Mouse (Mus musculus): Measurements from ENCODE around the gene Hsf2bp.

Gene Hsf2bp

GRCm38 (mm10) chr17:31983491-31983890 is 52.7 kb downstream of the Hsf2bp start:
- peak; percentile 50 for DNase-seq (ENCODE audit: inconsistent ontology term)

GRCm38 (mm10) chr17:31982326-31983190 is 53.6 kb downstream of the Hsf2bp start:
- DNase-seq (ENCODE audit: inconsistent ontology term), result peak; percentile 95

GRCm38 (mm10) chr17:31979888-31980287 is 56.3 kb downstream of the Hsf2bp start:
- peak; percentile 70 for DNase-seq (ENCODE audit: inconsistent ontology term)

GRCm38 (mm10) chr17:31977131-31977530 is 59.0 kb downstream of the Hsf2bp start:
- DNase-seq (ENCODE audit: inconsistent ontology term), result no peak

- no peak for DNase-seq (ENCODE audit: inconsistent ontology term)
Measured at GRCm38 (mm10) chr17:31976501-31976900, 59.6 kb downstream of the Hsf2bp start.

- no peak for DNase-seq (ENCODE audit: inconsistent ontology term)
Measured at GRCm38 (mm10) chr17:31974694-31975093, 61.5 kb downstream of the Hsf2bp start.

GRCm38 (mm10) chr17:31973664-31974230 is 62.4 kb downstream of the Hsf2bp start:
- no peak for DNase-seq (ENCODE audit: inconsistent ontology term)

- DNase-seq (ENCODE audit: inconsistent ontology term), result no peak
Measured at GRCm38 (mm10) chr17:31970890-31971289, 65.3 kb downstream of the Hsf2bp start.

- DNase-seq (ENCODE audit: inconsistent ontology term), result no peak
Measured at GRCm38 (mm10) chr17:31968801-31969200, 67.3 kb downstream of the Hsf2bp start.

GRCm38 (mm10) chr17:31967311-31967710 is 68.8 kb downstream of the Hsf2bp start:
- DNase-seq (ENCODE audit: inconsistent ontology term), result peak; percentile 25

- no peak for DNase-seq (ENCODE audit: inconsistent ontology term)
Measured at GRCm38 (mm10) chr17:31966566-31966965, 69.6 kb downstream of the Hsf2bp start.

GRCm38 (mm10) chr17:31965623-31966022 is 70.5 kb downstream of the Hsf2bp start:
- DNase-seq (ENCODE audit: inconsistent ontology term), result peak; percentile 68

- DNase-seq (ENCODE audit: inconsistent ontology term), result no peak
Measured at GRCm38 (mm10) chr17:31962930-31963329, 73.2 kb downstream of the Hsf2bp start.

GRCm38 (mm10) chr17:31962281-31962680 is 73.9 kb downstream of the Hsf2bp start:
- DNase-seq (ENCODE audit: inconsistent ontology term), result no peak

GRCm38 (mm10) chr17:31954551-31955140 is 81.5 kb downstream of the Hsf2bp start:
- DNase-seq (ENCODE audit: inconsistent ontology term), result no peak

GRCm38 (mm10) chr17:31949076-31949475 is 87.1 kb downstream of the Hsf2bp start:
- no peak for DNase-seq (ENCODE audit: inconsistent ontology term)

- DNase-seq (ENCODE audit: inconsistent ontology term), result no peak
Measured at GRCm38 (mm10) chr17:31946436-31946835, 89.7 kb downstream of the Hsf2bp start.

GRCm38 (mm10) chr17:31943881-31944539 is 92.1 kb downstream of the Hsf2bp start:
- no peak for DNase-seq (ENCODE audit: inconsistent ontology term)

GRCm38 (mm10) chr17:31941616-31942015 is 94.5 kb downstream of the Hsf2bp start:
- no peak for DNase-seq (ENCODE audit: inconsistent ontology term)

- no peak for DNase-seq (ENCODE audit: inconsistent ontology term)
Measured at GRCm38 (mm10) chr17:31940607-31941006, 95.5 kb downstream of the Hsf2bp start.

GRCm38 (mm10) chr17:31939292-31940060 is 96.7 kb downstream of the Hsf2bp start:
- DNase-seq (ENCODE audit: inconsistent ontology term), result peak; percentile 41
